Comparison of ENCODE assay signal across 26 mouse cellular contexts in the genomic region with DNA sequence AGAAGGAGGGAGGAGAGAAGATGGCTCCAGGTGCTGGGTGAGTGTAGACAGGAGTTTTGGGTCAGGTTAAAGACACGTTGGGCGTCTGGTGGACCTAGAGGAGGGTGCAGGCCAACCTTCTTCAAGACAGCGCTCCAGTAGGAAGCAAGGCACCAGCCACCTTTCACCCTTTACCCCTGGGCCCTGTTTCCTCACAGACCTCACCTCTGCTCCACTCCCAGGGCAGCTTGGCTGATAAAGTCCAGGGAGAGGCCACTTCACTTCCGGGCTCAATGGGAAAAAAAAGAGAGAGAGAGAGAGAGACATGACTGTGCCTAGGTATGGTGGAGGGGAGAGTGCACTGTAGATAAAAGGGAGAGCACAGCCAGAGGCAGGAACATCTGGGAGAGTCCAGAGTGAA. TPM values are rescaled to one million over a fixed set of nuclear protein-coding genes. Genes with fewer than 3 reads are reported as not detected.
A peak's percentile ranks its signal among the peaks of the same experiment; 100 is the strongest.
DNase-seq lines count a peak whose midpoint lies in the region; ATAC-seq and TF ChIP-seq lines count a peak whose summit lies in the region.
"Had no signal": no experiment of that assay in that cellular context is flagged by ENCODE, and none has a peak within 500 bp of the region (broad histone marks: within the 10 kb centered on the region; RNA-seq: fewer than 3 reads in every experiment).

No protein-coding gene starts in this region.

- in situ Hi-C loops in ES-E14 (cut with MboI; ENCODE audit: low sequenced_read_pairs in 2 of 2, unreplicated experiment in 2 of 2) = loop anchor here in 1 of 2 experiments (10.0 kb wide), 1 partner anchor 63 kb away; no protein-coding TSS in a partner anchor

- no peaks in the 10 kb centered on the region for H3K9me3 ChIP-seq in kidney, embryonic 16.5 days (ENCODE audit: low read length)
- 0 out of 2 replicates have a peak, but pooled peaks cover 2% of the 10 kb centered on the region for H3K9me3 ChIP-seq in kidney, embryonic 15.5 days (replicated peaks)
- no peaks in the 10 kb centered on the region for H3K9me3 ChIP-seq in ES-E14 (ENCODE audit: control insufficient read depth, insufficient read depth, low read depth, low read length)
- H3K9me3 ChIP-seq in intestine, embryonic 15.5 days = no peaks in the 10 kb centered on the region
- H3K9me3 ChIP-seq in stomach, embryonic 14.5 days (ENCODE audit: control insufficient read depth, low read depth, low read length) = no peaks in the 10 kb centered on the region; the same call in 1 of the 2 replicates
- H3K9me3 ChIP-seq: embryonic facial prominence, embryonic 10.5 days; heart, embryonic 13.5 days had no signal

- H3K27ac ChIP-seq in kidney, embryonic 16.5 days (ENCODE audit: low read length) = no peak overlapping the region
- H3K27ac ChIP-seq in kidney, embryonic 15.5 days = no peak overlapping the region
- H3K27ac ChIP-seq in ES-E14 (ENCODE audit: insufficient read depth, low read depth, low read length, poor library complexity, severe bottlenecking) = peak overlapping the region; percentile 64; the same call in 1 of the 2 replicates
- H3K27ac ChIP-seq in intestine, embryonic 15.5 days = no peak overlapping the region
- H3K27ac ChIP-seq in stomach, embryonic 14.5 days (ENCODE audit: low read length) = no peak overlapping the region
- H3K27ac ChIP-seq: embryonic facial prominence, embryonic 10.5 days; heart, embryonic 13.5 days; hindbrain, postnatal 0 days; limb, embryonic 13.5 days had no signal

- H3K4me2 ChIP-seq in kidney, embryonic 16.5 days (replicated peaks; ENCODE audit: low read depth, low read length) = no peak overlapping the region
- no peak overlapping the region for H3K4me2 ChIP-seq in kidney, embryonic 15.5 days
- H3K4me2 ChIP-seq in intestine, embryonic 15.5 days (replicated peaks) = no peak overlapping the region
- no peak overlapping the region for H3K4me2 ChIP-seq in stomach, embryonic 14.5 days (replicated peaks; ENCODE audit: low read depth, low read length)
- H3K4me2 ChIP-seq: heart, embryonic 13.5 days; limb, embryonic 13.5 days had no signal

- H3K9ac ChIP-seq in kidney, embryonic 16.5 days (replicated peaks; ENCODE audit: low read length) = no peak overlapping the region
- H3K9ac ChIP-seq in kidney, embryonic 15.5 days = no peak overlapping the region
- H3K9ac ChIP-seq in ES-E14 (ENCODE audit: insufficient read depth, low read depth, low read length, poor library complexity, severe bottlenecking) = peak overlapping the region; percentile 20; the same call in 1 of the 2 replicates
- no peak overlapping the region for H3K9ac ChIP-seq in intestine, embryonic 15.5 days
- H3K9ac ChIP-seq in stomach, embryonic 14.5 days (replicated peaks; ENCODE audit: low read depth, low read length) = no peak overlapping the region
- H3K9ac ChIP-seq: heart, embryonic 13.5 days; limb, embryonic 13.5 days had no signal

- 57% methylated on average over 4 of the region's 4 CpGs for WGBS in kidney, embryonic 16.5 days
- WGBS in kidney, embryonic 15.5 days = 69% methylated on average over 4 of the region's 4 CpGs
- WGBS in intestine, embryonic 15.5 days = 59% methylated on average over 4 of the region's 4 CpGs
- WGBS in stomach, embryonic 14.5 days = 55% methylated on average over 4 of the region's 4 CpGs

- no peak overlapping the region for H3K4me3 ChIP-seq in kidney, embryonic 16.5 days (ENCODE audit: low read length)
- no peak overlapping the region for H3K4me3 ChIP-seq in kidney, embryonic 15.5 days (replicated peaks)
- 0 out of 4 replicates have a peak overlapping the region, but pooled peaks of 1 of the 2 experiments have one; percentile 10 for H3K4me3 ChIP-seq in ES-E14 (ENCODE audit: insufficient read depth in 1 of 2, low read depth in 1 of 2, low read length in 2 of 2, poor library complexity in 1 of 2, severe bottlenecking in 1 of 2)
- no peak overlapping the region for H3K4me3 ChIP-seq in intestine, embryonic 15.5 days (replicated peaks)
- no peak overlapping the region for H3K4me3 ChIP-seq in stomach, embryonic 14.5 days (ENCODE audit: low read depth, low read length)
- H3K4me3 ChIP-seq: embryonic facial prominence, embryonic 10.5 days; heart, embryonic 13.5 days; limb, embryonic 13.5 days had no signal

- no peaks in the 10 kb centered on the region for H3K36me3 ChIP-seq in kidney, embryonic 16.5 days (ENCODE audit: insufficient read depth, low read length)
- H3K36me3 ChIP-seq in kidney, embryonic 15.5 days = no peaks in the 10 kb centered on the region
- H3K36me3 ChIP-seq in ES-E14 (ENCODE audit: control insufficient read depth, insufficient read depth, low read length, poor library complexity, severe bottlenecking) = no peaks in the 10 kb centered on the region
- H3K36me3 ChIP-seq in intestine, embryonic 15.5 days = no peaks in the 10 kb centered on the region
- no peaks in the 10 kb centered on the region for H3K36me3 ChIP-seq in stomach, embryonic 14.5 days (ENCODE audit: control insufficient read depth, insufficient read depth, low read length)
- H3K36me3 ChIP-seq: embryonic facial prominence, embryonic 10.5 days; heart, embryonic 13.5 days; limb, embryonic 13.5 days had no signal

- no peaks in the 10 kb centered on the region for H3K27me3 ChIP-seq in kidney, embryonic 16.5 days (ENCODE audit: insufficient read depth, low read length)
- no peaks in the 10 kb centered on the region for H3K27me3 ChIP-seq in kidney, embryonic 15.5 days
- H3K27me3 ChIP-seq in intestine, embryonic 15.5 days (replicated peaks) = no peaks in the 10 kb centered on the region
- no peaks in the 10 kb centered on the region for H3K27me3 ChIP-seq in stomach, embryonic 14.5 days (ENCODE audit: control insufficient read depth, insufficient read depth, low read length)
- H3K27me3 ChIP-seq: heart, embryonic 13.5 days; limb, embryonic 13.5 days had no signal

- DNase-seq in ES-E14 (ENCODE audit: low read depth, low spot score) = no peak
- DNase-seq in lung, postnatal 14 days = no peak
- no peak for DNase-seq in right cerebral cortex, postnatal 25 days
- no peak for DNase-seq in spleen, postnatal 4 days (ENCODE audit: low spot score in 2 of 2)
- DNase-seq: cerebellum, adult 9-10 months; gastrocnemius, postnatal 36 days; kidney, adult 8-10 months; lung, adult 2 months; lung, postnatal 4 days; thymus, postnatal 4 days had no signal

- 0 out of 2 replicates have a peak, but pooled peaks have one; percentile 39 for ATAC-seq in kidney, embryonic 16.5 days (ENCODE audit: low FRiP score, low TSS enrichment)
- ATAC-seq in kidney, embryonic 15.5 days (replicated peaks; ENCODE audit: low FRiP score) = no peak
- peak; percentile 72 for ATAC-seq in intestine, embryonic 15.5 days
- ATAC-seq in stomach, embryonic 14.5 days (ENCODE audit: insufficient number of reproducible peaks, insufficient read depth, low FRiP score, low read depth) = peak; percentile 21; the same call in 1 of the 2 replicates
- ATAC-seq: forebrain, embryonic 14.5 days; hindbrain, postnatal 0 days; midbrain, embryonic 16.5 days had no signal

- H3K4me1 ChIP-seq in kidney, embryonic 16.5 days (ENCODE audit: insufficient read depth, low read length) = no peaks in the 10 kb centered on the region
- H3K4me1 ChIP-seq in kidney, embryonic 15.5 days = no peaks in the 10 kb centered on the region
- peaks cover 6 to 27% of the 10 kb centered on the region in 2 experiments; a peak in 3 of 4 replicates for H3K4me1 ChIP-seq in ES-E14 (ENCODE audit: control insufficient read depth in 2 of 2, insufficient read depth in 2 of 2, low read length in 2 of 2, poor library complexity in 1 of 2)
- peaks cover 3% of the 10 kb centered on the region for H3K4me1 ChIP-seq in intestine, embryonic 15.5 days (replicated peaks)
- H3K4me1 ChIP-seq in stomach, embryonic 14.5 days (ENCODE audit: control insufficient read depth, insufficient read depth, low read length) = no peaks in the 10 kb centered on the region
- H3K4me1 ChIP-seq: limb, embryonic 13.5 days had no signal

TF ChIP-seq in ES-E14, 5 proteins besides CTCF, POLR2A, EP300 and RAD21:
- no peak for TF ChIP-seq HCFC1 (IDR thresholded peaks at IDR 0.05; ENCODE audit: borderline replicate concordance, insufficient read depth, low read length)
- TF ChIP-seq CHD2 (IDR thresholded peaks at IDR 0.05; ENCODE audit: low read depth, low read length) = no peak
- no peak for TF ChIP-seq MAFK (IDR thresholded peaks at IDR 0.05; ENCODE audit: insufficient read depth, low read depth, low read length)
- TF ChIP-seq ZC3H11A (IDR thresholded peaks at IDR 0.05; ENCODE audit: borderline replicate concordance, low read depth, low read length) = no peak
- no peak for TF ChIP-seq ZNF384 (IDR thresholded peaks at IDR 0.05; ENCODE audit: low read depth, low read length)

RNA-seq across cellular contexts. Expression of a gene that starts 10.0 kb away (rescaled TPM):
- polyA plus RNA-seq in kidney, embryonic 16.5 days (2015; fragmentation: Nextera tagmentation; extraction: Ambion mirVana) = 21.2 and 23.4 TPM in 2 replicates
- polyA plus RNA-seq in kidney, embryonic 15.5 days (2015; fragmentation: Nextera tagmentation; extraction: Ambion mirVana) = 19.4 and 20.6 TPM in 2 replicates
- 350 and 387 TPM in 2 replicates for total RNA-seq in ES-E14 (2012; rRNA removed)
- 17.4 and 18.4 TPM in 2 replicates for polyA plus RNA-seq in intestine, embryonic 15.5 days (2015; fragmentation: Nextera tagmentation; extraction: Ambion mirVana)
- 23.7 and 26.2 TPM in 2 replicates for polyA plus RNA-seq in stomach, embryonic 14.5 days (2014; fragmentation: Nextera tagmentation; extraction: Ambion mirVana)

RNA-seq across cellular contexts. Expression of a gene that starts 16.3 kb away (rescaled TPM):
- polyA plus RNA-seq in kidney, embryonic 16.5 days (2015; fragmentation: Nextera tagmentation; extraction: Ambion mirVana) = not detected in 2 replicates
- not detected in 2 replicates for polyA plus RNA-seq in kidney, embryonic 15.5 days (2015; fragmentation: Nextera tagmentation; extraction: Ambion mirVana)
- total RNA-seq in ES-E14 (2012; rRNA removed) = not detected in 2 replicates
- polyA plus RNA-seq in intestine, embryonic 15.5 days (2015; fragmentation: Nextera tagmentation; extraction: Ambion mirVana) = not detected in 2 replicates
- not detected in 2 replicates for polyA plus RNA-seq in stomach, embryonic 14.5 days (2014; fragmentation: Nextera tagmentation; extraction: Ambion mirVana)
- total RNA-seq: common myeloid progenitor, adult 5-6 weeks; gastrocnemius, postnatal 36 days; hematopoietic stem cell, adult 5-6 weeks; hindbrain, postnatal 0 days; layer of hippocampus, postnatal 14 days; left cerebral cortex, postnatal 10 days; MEL; neutrophil, adult 5-6 weeks had no signal
- polyA plus RNA-seq: embryonic facial prominence, embryonic 10.5 days; forebrain, embryonic 14.5 days; heart, embryonic 13.5 days; limb, embryonic 13.5 days; lung, adult 2 months had no signal
